Mouse (Mus musculus) lung, postnatal 0 days (tissue): ENCODE results near the gene Krtap28-13.

ENCODE experiments used
- CTCF ChIP-seq: IDR thresholded peaks from 2 replicates; pipeline ENCODE4 v1.5.1; 2016; ENCODE audit warnings: antibody characterized with exemption, mild to moderate bottlenecking
- EP300 ChIP-seq: IDR thresholded peaks from 2 replicates; pipeline ENCODE4 v1.6.1; 2016; ENCODE audit warnings: antibody characterized with exemption, mild to moderate bottlenecking, control low read depth

DNA sequence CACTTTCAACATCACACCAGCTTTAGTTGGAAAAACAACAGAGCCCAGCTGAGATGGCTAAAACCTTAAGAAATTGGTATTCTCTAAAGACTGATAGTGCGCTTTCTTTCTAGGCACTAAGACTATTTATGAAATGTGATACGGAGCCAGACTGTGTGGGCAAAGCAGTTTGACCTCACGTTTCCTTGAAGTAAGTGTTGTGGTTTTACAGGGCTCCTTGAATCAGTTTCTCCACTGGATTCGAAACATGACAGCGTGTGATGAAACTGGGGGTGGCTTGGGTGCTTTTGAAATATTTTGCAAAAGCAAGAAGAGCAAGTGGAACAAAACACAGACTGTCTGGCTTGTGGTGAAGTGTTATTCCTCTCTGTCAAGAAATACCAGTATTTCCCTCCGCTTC, 16.3 kb downstream of the Krtap28-13 start:
- TF ChIP-seq CTCF (no peak), EP300 (no peak)
